Mouse (Mus musculus): ENCODE measurements at regions not wholly inside any gene's neighbourhood (a gene's known extent, or its start where the extent isn't known, plus 50 kb on each side); places are given as distances from the start of the nearest gene placed in this dataset.
A peak's percentile ranks its signal among the peaks of the same experiment; 100 is the strongest.
"Not testable (repeated sequence)": the region's sequence is repeated elsewhere in the genome, so short reads cannot be mapped to it uniquely, and the experiment has no call there.

GRCm38 (mm10) chr5:68252671-68253070, 221.0 kb downstream of the Grxcr1 start:
- no peak overlapping the region for H3K27ac ChIP-seq (ENCODE audit: low read length)
- H3K4me3 ChIP-seq (ENCODE audit: low read depth, low read length): no peak overlapping the region
- no peaks in the 10 kb centered on the region for H3K36me3 ChIP-seq (ENCODE audit: control insufficient read depth, insufficient read depth, low read length)
- WGBS: 14% methylated on average over 8 of the region's 8 CpGs
- H3K4me2 ChIP-seq (ENCODE audit: low read length): no peak overlapping the region
- no peaks in the 10 kb centered on the region for H3K4me1 ChIP-seq (ENCODE audit: control insufficient read depth, insufficient read depth, low read length)
- no peaks in the 10 kb centered on the region for H3K9me3 ChIP-seq (replicated peaks; ENCODE audit: control insufficient read depth, low read length, poor library complexity, severe bottlenecking)
- ATAC-seq: peak; percentile 85
- no peaks in the 10 kb centered on the region for H3K27me3 ChIP-seq (ENCODE audit: control insufficient read depth, insufficient read depth, low read depth, low read length)
- no peak overlapping the region for H3K9ac ChIP-seq (ENCODE audit: low read depth, low read length)

- Histone ChIP-seq H3K9me3 (replicated peaks; ENCODE audit: control insufficient read depth, low read length, poor library complexity, severe bottlenecking) (no peaks in the 10 kb centered on the region), H3K4me3 (ENCODE audit: low read depth, low read length) (no peak overlapping the region), H3K9ac (ENCODE audit: low read depth, low read length) (no peak overlapping the region), H3K27ac (ENCODE audit: low read length) (no peak overlapping the region), H3K36me3 (ENCODE audit: control insufficient read depth, insufficient read depth, low read length) (no peaks in the 10 kb centered on the region), H3K4me2 (ENCODE audit: low read length) (no peak overlapping the region), H3K4me1 (ENCODE audit: control insufficient read depth, insufficient read depth, low read length) (no peaks in the 10 kb centered on the region), H3K27me3 (ENCODE audit: control insufficient read depth, insufficient read depth, low read depth, low read length) (no peaks in the 10 kb centered on the region)
- ATAC-seq: no peak
- 54% methylated on average over 1 of the region's 1 CpGs for WGBS
Measured at GRCm38 (mm10) chr5:68253476-68253875, 221.8 kb downstream of the Grxcr1 start.

GRCm38 (mm10) chr5:68254111-68254510, 222.5 kb downstream of the Grxcr1 start:
- no peak overlapping the region for H3K4me3 ChIP-seq (ENCODE audit: low read depth, low read length)
- H3K27me3 ChIP-seq (ENCODE audit: control insufficient read depth, insufficient read depth, low read depth, low read length): no peaks in the 10 kb centered on the region
- H3K36me3 ChIP-seq (ENCODE audit: control insufficient read depth, insufficient read depth, low read length): no peaks in the 10 kb centered on the region
- WGBS: 71% methylated on average over 2 of the region's 2 CpGs
- H3K27ac ChIP-seq (ENCODE audit: low read length): no peak overlapping the region
- no peaks in the 10 kb centered on the region for H3K9me3 ChIP-seq (replicated peaks; ENCODE audit: control insufficient read depth, low read length, poor library complexity, severe bottlenecking)
- ATAC-seq: no peak
- no peak overlapping the region for H3K4me2 ChIP-seq (ENCODE audit: low read length)
- no peaks in the 10 kb centered on the region for H3K4me1 ChIP-seq (ENCODE audit: control insufficient read depth, insufficient read depth, low read length)
- no peak overlapping the region for H3K9ac ChIP-seq (ENCODE audit: low read depth, low read length)

GRCm38 (mm10) chr5:68264206-68264605, 232.6 kb downstream of the Grxcr1 start:
- Histone ChIP-seq H3K36me3 (ENCODE audit: control insufficient read depth, insufficient read depth, low read length) (no peaks in the 10 kb centered on the region), H3K9ac (ENCODE audit: low read depth, low read length) (no peak overlapping the region), H3K4me2 (ENCODE audit: low read length) (no peak overlapping the region), H3K4me3 (ENCODE audit: low read depth, low read length) (no peak overlapping the region), H3K4me1 (ENCODE audit: control insufficient read depth, insufficient read depth, low read length) (no peaks in the 10 kb centered on the region), H3K9me3 (replicated peaks; ENCODE audit: control insufficient read depth, low read length, poor library complexity, severe bottlenecking) (no peaks in the 10 kb centered on the region), H3K27ac (ENCODE audit: low read length) (no peak overlapping the region), H3K27me3 (ENCODE audit: control insufficient read depth, insufficient read depth, low read depth, low read length) (no peaks in the 10 kb centered on the region)
- ATAC-seq: no peak
- WGBS: 87% methylated on average over 3 of the region's 3 CpGs

GRCm38 (mm10) chr5:68274271-68274670, 242.6 kb downstream of the Grxcr1 start:
- Histone ChIP-seq H3K4me3 (ENCODE audit: low read depth, low read length) (no peak overlapping the region), H3K4me1 (ENCODE audit: control insufficient read depth, insufficient read depth, low read length) (no peaks in the 10 kb centered on the region), H3K9me3 (replicated peaks; ENCODE audit: control insufficient read depth, low read length, poor library complexity, severe bottlenecking) (no peaks in the 10 kb centered on the region), H3K36me3 (ENCODE audit: control insufficient read depth, insufficient read depth, low read length) (no peaks in the 10 kb centered on the region), H3K4me2 (ENCODE audit: low read length) (no peak overlapping the region), H3K27me3 (ENCODE audit: control insufficient read depth, insufficient read depth, low read depth, low read length) (no peaks in the 10 kb centered on the region), H3K9ac (ENCODE audit: low read depth, low read length) (no peak overlapping the region), H3K27ac (ENCODE audit: low read length) (no peak overlapping the region)
- WGBS: 78% methylated on average over 3 of the region's 3 CpGs
- no peak for ATAC-seq

GRCm38 (mm10) chr5:68275558-68276263, 244.1 kb downstream of the Grxcr1 start:
- WGBS: 80% methylated on average over 5 of the region's 5 CpGs
- Histone ChIP-seq H3K27me3 (ENCODE audit: control insufficient read depth, insufficient read depth, low read depth, low read length) (no peaks in the 10 kb centered on the region), H3K27ac (ENCODE audit: low read length) (no peak overlapping the region), H3K4me2 (ENCODE audit: low read length) (no peak overlapping the region), H3K36me3 (ENCODE audit: control insufficient read depth, insufficient read depth, low read length) (no peaks in the 10 kb centered on the region), H3K9me3 (replicated peaks; ENCODE audit: control insufficient read depth, low read length, poor library complexity, severe bottlenecking) (no peaks in the 10 kb centered on the region), H3K4me1 (ENCODE audit: control insufficient read depth, insufficient read depth, low read length) (no peaks in the 10 kb centered on the region), H3K4me3 (ENCODE audit: low read depth, low read length) (no peak overlapping the region), H3K9ac (ENCODE audit: low read depth, low read length) (no peak overlapping the region)
- ATAC-seq: no peak

GRCm38 (mm10) chr5:68295774-68296173, 264.1 kb downstream of the Grxcr1 start:
- H3K36me3 ChIP-seq (ENCODE audit: control insufficient read depth, insufficient read depth, low read length); H3K4me2 ChIP-seq (ENCODE audit: low read length); ATAC-seq; H3K27me3 ChIP-seq (ENCODE audit: control insufficient read depth, insufficient read depth, low read depth, low read length); H3K4me1 ChIP-seq (ENCODE audit: control insufficient read depth, insufficient read depth, low read length); H3K4me3 ChIP-seq (ENCODE audit: low read depth, low read length); H3K27ac ChIP-seq (ENCODE audit: low read length); H3K9me3 ChIP-seq (replicated peaks; ENCODE audit: control insufficient read depth, low read length, poor library complexity, severe bottlenecking); H3K9ac ChIP-seq (ENCODE audit: low read depth, low read length): not testable (repeated sequence)
- WGBS: 78% methylated on average over 2 of the region's 2 CpGs

GRCm38 (mm10) chr5:68313187-68313586, 281.6 kb downstream of the Grxcr1 start:
- Histone ChIP-seq H3K4me1 (ENCODE audit: control insufficient read depth, insufficient read depth, low read length) (no peaks in the 10 kb centered on the region), H3K4me3 (ENCODE audit: low read depth, low read length) (no peak overlapping the region), H3K27ac (ENCODE audit: low read length) (no peak overlapping the region), H3K27me3 (ENCODE audit: control insufficient read depth, insufficient read depth, low read depth, low read length) (no peaks in the 10 kb centered on the region), H3K4me2 (ENCODE audit: low read length) (no peak overlapping the region), H3K9me3 (replicated peaks; ENCODE audit: control insufficient read depth, low read length, poor library complexity, severe bottlenecking) (no peaks in the 10 kb centered on the region), H3K36me3 (ENCODE audit: control insufficient read depth, insufficient read depth, low read length) (no peaks in the 10 kb centered on the region), H3K9ac (ENCODE audit: low read depth, low read length) (no peak overlapping the region)
- 60% methylated on average over 3 of the region's 3 CpGs for WGBS
- no peak for ATAC-seq

GRCm38 (mm10) chr5:68318979-68319378, 287.3 kb downstream of the Grxcr1 start:
- no peak overlapping the region for H3K4me3 ChIP-seq (ENCODE audit: low read depth, low read length)
- no peak for ATAC-seq
- no peak overlapping the region for H3K27ac ChIP-seq (ENCODE audit: low read length)
- no peaks in the 10 kb centered on the region for H3K36me3 ChIP-seq (ENCODE audit: control insufficient read depth, insufficient read depth, low read length)
- H3K4me2 ChIP-seq (ENCODE audit: low read length): no peak overlapping the region
- no peaks in the 10 kb centered on the region for H3K9me3 ChIP-seq (replicated peaks; ENCODE audit: control insufficient read depth, low read length, poor library complexity, severe bottlenecking)
- H3K9ac ChIP-seq (ENCODE audit: low read depth, low read length): no peak overlapping the region
- H3K27me3 ChIP-seq (ENCODE audit: control insufficient read depth, insufficient read depth, low read depth, low read length): no peaks in the 10 kb centered on the region
- H3K4me1 ChIP-seq (ENCODE audit: control insufficient read depth, insufficient read depth, low read length): no peaks in the 10 kb centered on the region
